Mouse (Mus musculus) bone marrow macrophage, adult 2 months (primary cell): ENCODE measurements around the gene Rnf6. TPM values are rescaled to one million over a fixed set of nuclear protein-coding genes. Genes with fewer than 3 reads are reported as not detected.
"Not testable (repeated sequence)": the region's sequence is repeated elsewhere in the genome, so short reads cannot be mapped to it uniquely, and the experiment has no call there.

Experiments
- H3K27ac ChIP-seq: 2 replicates; pipeline ENCODE4 v1.5.1; 2012; ENCODE audit warnings: low read depth, low read length; ENCODE audit not compliant: insufficient read depth
- H3K4me1 ChIP-seq: 2 replicates; pipeline ENCODE4 v1.6.1; 2012; ENCODE audit warnings: low read length; ENCODE audit not compliant: control insufficient read depth, insufficient read depth
- H3K4me3 ChIP-seq: 2 replicates; pipeline ENCODE4 v1.5.1; 2012; ENCODE audit warnings: mild to moderate bottlenecking, low read length, moderate library complexity; ENCODE audit not compliant: insufficient read depth
- CTCF ChIP-seq: IDR thresholded peaks from 2 replicates; pipeline ENCODE4 v1.5.1; 2012; ENCODE audit warnings: low read depth, mild to moderate bottlenecking, low read length, moderate library complexity
- POLR2A ChIP-seq: IDR thresholded peaks from 2 replicates; pipeline ENCODE4 v1.6.1; 2012; ENCODE audit warnings: mild to moderate bottlenecking, low read depth, low read length, borderline replicate concordance
- polyA plus RNA-seq: library from polyadenylated mRNA; stranded (reverse); fragments of >200 nt; gene quantifications from 2 replicates; pipeline ENCODE4 v1.2.4, GENCODE M21; 2012; ENCODE audit not compliant: missing spikeins, insufficient read depth, insufficient read length

Gene Rnf6
- polyA plus RNA-seq, 1 experiment, result 43.2 TPM

DNA sequence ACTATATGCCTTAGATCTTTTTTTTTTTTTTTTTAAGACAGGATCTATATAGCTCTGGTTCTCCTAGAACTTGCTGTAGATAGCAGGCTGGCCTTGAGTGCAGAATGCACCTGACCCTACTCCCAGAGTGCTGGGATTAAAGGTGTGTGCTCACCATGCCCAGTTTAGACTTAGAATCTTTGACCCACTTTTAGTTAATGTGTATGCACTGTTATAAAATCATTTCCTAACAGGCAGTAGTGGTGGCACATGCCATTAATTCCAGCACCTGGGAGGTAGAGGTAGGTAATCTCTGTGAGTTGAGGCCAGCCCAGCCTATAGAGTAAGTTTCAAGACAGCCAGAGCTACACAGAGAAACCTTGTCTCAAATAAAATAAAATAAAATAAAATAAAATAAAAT is 22.3 kb downstream of the Rnf6 start:
- H3K4me1 ChIP-seq, result no peaks in the 10 kb centered on the region
- H3K27ac ChIP-seq, result no peak overlapping the region
- TF ChIP-seq CTCF (no peak), POLR2A (no peak)
- H3K4me3 ChIP-seq, result no peak overlapping the region

DNA sequence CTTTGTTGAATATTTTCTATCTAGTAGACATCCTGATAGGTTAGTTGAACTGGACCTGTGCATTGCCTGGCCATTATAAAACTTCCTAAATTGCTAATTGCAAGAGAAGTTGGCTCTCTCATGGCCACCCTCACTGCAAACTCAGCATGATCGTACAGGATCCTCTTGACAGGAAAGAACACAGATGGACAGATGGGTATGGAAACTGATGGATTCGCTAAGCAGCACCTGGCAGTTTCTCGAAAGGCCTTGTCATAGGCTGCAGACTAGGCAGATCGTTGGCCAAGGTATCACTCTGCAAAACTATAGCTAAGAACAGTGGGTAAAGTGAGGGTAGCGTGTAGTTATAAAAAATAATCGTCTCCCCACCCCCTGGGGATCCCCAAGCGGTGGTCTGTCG is 28.0 kb downstream of the Rnf6 start:
- TF ChIP-seq CTCF (no peak), POLR2A (no peak)
- Histone ChIP-seq H3K4me3 (no peak overlapping the region), H3K4me1 (no peaks in the 10 kb centered on the region), H3K27ac (no peak overlapping the region)

GRCm38 (mm10) chr5:146190501-146191269 is 30.7 kb downstream of the Rnf6 start:
- Histone ChIP-seq H3K4me1 (no peaks in the 10 kb centered on the region), H3K27ac (no peak overlapping the region), H3K4me3 (no peak overlapping the region)
- no peak for TF ChIP-seq CTCF
- TF ChIP-seq POLR2A, result no peak

DNA sequence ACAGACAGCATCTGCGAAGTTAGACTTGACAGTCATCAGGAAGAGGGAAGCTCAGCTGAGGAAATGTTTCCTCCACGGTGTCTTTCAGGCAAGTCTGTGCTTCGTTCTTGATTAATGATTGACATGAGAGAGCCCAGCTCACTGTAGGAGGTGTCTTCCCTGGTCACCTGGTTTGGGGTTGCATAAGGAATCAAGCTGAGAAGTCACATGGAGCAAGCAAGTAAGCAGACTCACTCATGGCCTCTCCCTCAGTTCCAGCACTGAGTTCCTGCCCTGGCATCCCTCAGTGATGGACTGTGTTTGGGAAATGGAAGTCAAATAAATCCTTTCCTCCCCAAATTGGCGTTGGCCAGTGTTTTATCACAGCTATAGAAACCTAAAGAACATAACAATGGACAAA is 31.3 kb downstream of the Rnf6 start:
- Histone ChIP-seq H3K4me3 (no peak overlapping the region), H3K27ac (no peak overlapping the region), H3K4me1 (no peaks in the 10 kb centered on the region)
- TF ChIP-seq CTCF (no peak), POLR2A (no peak)

DNA sequence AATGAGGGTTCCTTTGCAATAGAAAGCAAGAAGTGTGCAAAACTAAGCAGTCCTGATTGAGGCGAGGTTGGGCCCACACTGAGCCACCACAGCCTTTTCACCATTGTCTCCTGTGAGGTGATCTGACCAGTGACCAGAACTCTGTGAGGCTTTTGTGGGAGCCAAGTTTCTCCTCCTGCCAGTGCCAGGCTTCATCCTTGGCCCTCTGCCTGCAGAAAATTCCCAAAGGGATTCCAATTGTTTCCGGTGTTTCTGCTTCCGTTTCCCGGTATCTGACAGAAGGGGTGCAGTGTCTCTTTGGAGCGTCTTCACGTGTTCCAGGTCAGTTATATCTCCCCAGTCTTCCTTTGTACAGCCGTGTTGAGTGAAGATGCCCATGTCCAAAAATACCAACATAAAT is 32.6 kb downstream of the Rnf6 start:
- H3K27ac ChIP-seq, result no peak overlapping the region
- TF ChIP-seq CTCF, result no peak
- no peak for TF ChIP-seq POLR2A
- H3K4me1 ChIP-seq, result no peaks in the 10 kb centered on the region
- no peak overlapping the region for H3K4me3 ChIP-seq

DNA sequence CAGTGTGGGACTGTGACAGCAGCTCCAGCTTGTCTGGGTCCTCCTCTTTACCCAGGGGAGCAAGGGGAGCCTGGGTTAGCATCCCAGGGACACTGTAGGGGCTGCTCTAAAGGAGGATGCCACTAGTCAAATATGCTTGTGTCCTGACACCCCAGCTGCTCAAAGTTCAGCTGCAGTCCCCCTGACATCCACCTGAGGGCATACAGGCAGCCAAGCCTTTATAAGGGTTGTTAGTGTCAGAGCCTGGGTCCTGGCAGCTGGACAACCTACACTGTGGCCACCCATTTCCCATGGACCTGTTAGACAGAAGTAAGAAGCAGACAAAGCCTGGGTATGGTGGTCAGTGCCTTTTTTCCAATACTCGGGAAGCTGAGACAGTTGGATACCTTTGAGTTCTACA is 33.2 kb downstream of the Rnf6 start:
- no peak overlapping the region for H3K4me3 ChIP-seq

GRCm38 (mm10) chr5:146187441-146187840 is 33.9 kb downstream of the Rnf6 start:
- H3K4me3 ChIP-seq, H3K4me1 ChIP-seq, H3K27ac ChIP-seq: not testable (repeated sequence)
- peak; percentile 14; the same call in 1 of the 2 replicates for TF ChIP-seq CTCF

More for the DNA sequence above, 33.2 kb downstream of the Rnf6 start:
- TF ChIP-seq POLR2A (no peak), CTCF (no peak)
- no peaks in the 10 kb centered on the region for H3K4me1 ChIP-seq
- H3K27ac ChIP-seq, result no peak overlapping the region

- not testable (repeated sequence) for H3K27ac ChIP-seq, H3K4me1 ChIP-seq, H3K4me3 ChIP-seq
Observed at GRCm38 (mm10) chr5:146185204-146185603, 36.2 kb downstream of the Rnf6 start, which contains the start of gene 1700001J03Rik. 1700001J03Rik (minus strand) TSS chr5:146185304.

DNA sequence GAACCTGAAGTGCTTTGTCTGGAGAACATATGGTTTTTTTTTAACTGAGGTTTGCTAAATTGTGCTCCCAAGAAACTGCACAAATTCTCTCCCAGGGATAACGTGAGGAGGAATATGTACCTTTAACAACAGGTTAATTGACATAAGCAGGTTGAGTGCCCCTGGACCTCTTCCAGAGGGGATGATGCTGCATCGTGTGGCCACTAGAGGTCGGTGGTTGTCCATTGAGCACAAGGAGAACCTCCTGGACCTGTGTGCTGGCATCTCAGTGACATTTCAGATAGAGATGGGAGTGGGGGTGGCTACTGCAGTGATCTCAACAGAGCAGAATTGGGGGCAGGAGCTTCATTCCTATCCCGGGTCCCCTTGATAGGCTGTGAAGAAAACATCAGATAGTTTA is 48.6 kb downstream of the Rnf6 start:
- not testable (repeated sequence) for H3K4me1 ChIP-seq, H3K27ac ChIP-seq, H3K4me3 ChIP-seq

GRCm38 (mm10) chr5:146170621-146171020 is 50.7 kb downstream of the Rnf6 start, which contains the start of gene Gm6309:
Gm6309 (minus strand) TSS chr5:146170721.
- H3K4me1 ChIP-seq, H3K27ac ChIP-seq, H3K4me3 ChIP-seq: not testable (repeated sequence)

DNA sequence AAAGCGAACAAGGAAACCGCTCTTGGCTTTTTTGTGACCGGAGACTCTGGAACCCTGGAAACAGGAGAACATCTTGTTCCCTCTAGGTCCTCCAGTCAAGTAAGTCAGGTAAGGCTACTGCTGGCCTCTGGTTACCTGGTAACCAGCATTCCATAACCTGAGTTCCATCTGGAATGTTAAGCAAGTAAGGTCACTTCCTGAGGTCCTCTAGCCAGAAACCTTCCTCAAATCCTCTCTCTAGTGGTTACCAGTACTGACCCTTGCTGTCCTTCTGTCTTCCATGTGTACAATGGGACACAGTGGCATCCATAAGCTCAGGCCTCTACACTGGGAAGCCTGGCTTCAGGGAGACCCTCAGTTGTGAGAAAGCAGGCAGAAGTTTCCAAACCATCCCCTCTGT is 60.9 kb downstream of the Rnf6 start, which contains the start of gene Gm5565:
TSS of gene Gm5565 (minus strand) at position 101 of the 400 bp plus-strand sequence.
- H3K27ac ChIP-seq, H3K4me1 ChIP-seq, H3K4me3 ChIP-seq: not testable (repeated sequence)

Other genes with a start within 250 kb of the Rnf6 start
- not detected in 2 replicates for gene Cyp3a25, start 211.9 kb downstream of the Rnf6 start, polyA plus RNA-seq
- gene Cyp3a59, start 142.3 kb downstream of the Rnf6 start, polyA plus RNA-seq, result not detected in 2 replicates
- not detected in 2 replicates for gene Gm5565, start 61.0 kb downstream of the Rnf6 start, polyA plus RNA-seq
- not detected in 2 replicates for gene Gm6309, start 50.8 kb downstream of the Rnf6 start, polyA plus RNA-seq
- 1.2 and 2.3 TPM in 2 replicates for gene 1700001J03Rik, start 36.3 kb downstream of the Rnf6 start, polyA plus RNA-seq
- gene Cdk8, start 9.7 kb upstream of the Rnf6 start, polyA plus RNA-seq, result 25.3 and 28.5 TPM in 2 replicates
- not detected in 2 replicates for gene Wasf3, start 163.4 kb upstream of the Rnf6 start, polyA plus RNA-seq